In the genomic region with DNA sequence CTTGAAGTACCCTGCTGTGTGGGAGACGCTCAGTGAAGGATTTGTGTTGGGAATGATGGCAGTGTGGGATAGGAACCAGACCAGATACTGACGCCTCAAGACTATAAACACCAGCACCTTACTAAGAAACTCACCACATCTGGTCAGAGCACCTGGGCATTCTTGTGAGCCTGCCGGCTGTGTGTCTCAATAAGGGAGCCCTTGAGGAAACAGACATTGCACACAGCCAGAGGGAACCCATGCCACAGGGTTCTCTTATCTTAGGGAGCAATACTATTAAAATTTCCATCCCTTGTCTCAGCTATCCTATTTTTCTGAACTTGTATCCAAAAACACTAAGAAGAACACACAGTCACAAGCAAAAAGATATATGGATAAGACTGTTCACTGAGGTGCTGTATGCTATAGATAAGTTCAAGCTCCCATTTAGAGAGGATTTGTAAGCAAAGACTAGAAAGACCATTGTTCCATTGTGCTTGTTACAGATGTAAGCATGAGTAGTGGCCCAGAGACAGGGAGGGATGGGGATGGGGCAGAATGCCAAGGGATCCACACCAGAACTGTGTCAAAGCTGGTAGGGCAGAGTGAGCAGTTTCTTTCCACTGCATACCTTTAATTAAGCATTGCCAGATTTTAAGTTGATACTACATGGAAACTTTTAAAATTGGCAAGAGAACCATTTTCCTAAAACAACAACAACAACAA, we compare ENCODE assay signal across 26 mouse cellular contexts.
DNase-seq lines count a peak whose midpoint lies in the region; ATAC-seq and TF ChIP-seq lines count a peak whose summit lies in the region.
"Had no signal": no experiment of that assay in that cellular context is flagged by ENCODE, and none has a peak within 500 bp of the region (broad histone marks: within the 10 kb centered on the region; RNA-seq: fewer than 3 reads in every experiment).

No protein-coding gene starts in this region.

- no peaks in the 10 kb centered on the region for H3K27me3 ChIP-seq in kidney, embryonic 14.5 days (ENCODE audit: control insufficient read depth, insufficient read depth, low read length)
- H3K27me3 ChIP-seq in liver, embryonic 12.5 days (replicated peaks): no peaks in the 10 kb centered on the region
- H3K27me3 ChIP-seq in forebrain, postnatal 0 days (ENCODE audit: insufficient read depth, low read length): no peaks in the 10 kb centered on the region
- H3K27me3 ChIP-seq: CH12.LX; embryonic facial prominence, embryonic 13.5 days; heart, embryonic 13.5 days; hindbrain, embryonic 15.5 days; megakaryocyte, embryonic 14.5 days; neural tube, embryonic 15.5 days had no signal

- peak; percentile 1 for DNase-seq in adrenal gland, postnatal 14 days
- DNase-seq in adrenal gland, adult (ENCODE audit: inconsistent age in 2 of 2, low spot score in 1 of 2): no peak
- peak; percentile 57 for DNase-seq in kidney, postnatal 14 days
- no peak for DNase-seq in liver
- no peak for DNase-seq in forebrain, postnatal 0 days
- DNase-seq: adrenal gland, postnatal 10 days; cerebellum, adult 11-12 months; heart, postnatal 10 days; layer of hippocampus, postnatal 36 days; left cerebral cortex, postnatal 4 days; lung, adult 18-20 months; midbrain, embryonic 14.5 days; retina, postnatal 1 day; right cerebral cortex, postnatal 14 days had no signal

- no peak overlapping the region for H3K9ac ChIP-seq in kidney, embryonic 14.5 days (ENCODE audit: low read depth, low read length)
- H3K9ac ChIP-seq in liver, embryonic 12.5 days: no peak overlapping the region
- no peak overlapping the region for H3K9ac ChIP-seq in forebrain, postnatal 0 days
- H3K9ac ChIP-seq: embryonic facial prominence, embryonic 13.5 days; heart, embryonic 13.5 days; hindbrain, embryonic 15.5 days; neural tube, embryonic 15.5 days had no signal

- 61% methylated on average over 3 of the region's 3 CpGs for WGBS in kidney, embryonic 14.5 days
- 59% methylated on average over 3 of the region's 3 CpGs for WGBS in liver, embryonic 12.5 days (ENCODE audit: insufficient replicate concordance)
- 84% methylated on average over 3 of the region's 3 CpGs for WGBS in forebrain, postnatal 0 days

- no peaks in the 10 kb centered on the region for H3K36me3 ChIP-seq in kidney, embryonic 14.5 days (ENCODE audit: control insufficient read depth, insufficient read depth, low read length)
- no peaks in the 10 kb centered on the region for H3K36me3 ChIP-seq in liver, embryonic 12.5 days
- H3K36me3 ChIP-seq in forebrain, postnatal 0 days (ENCODE audit: insufficient read depth): no peaks in the 10 kb centered on the region
- H3K36me3 ChIP-seq: heart, embryonic 13.5 days; hindbrain, embryonic 15.5 days; neural tube, embryonic 15.5 days had no signal

- no peak overlapping the region for H3K27ac ChIP-seq in kidney, embryonic 14.5 days (ENCODE audit: low read depth, low read length)
- H3K27ac ChIP-seq in liver, embryonic 12.5 days: no peak overlapping the region
- H3K27ac ChIP-seq in forebrain, postnatal 0 days (ENCODE audit: low read depth, low read length): no peak overlapping the region
- H3K27ac ChIP-seq: embryonic facial prominence, embryonic 13.5 days; heart, embryonic 13.5 days; hindbrain, embryonic 10.5 days; hindbrain, embryonic 15.5 days; neural tube, embryonic 15.5 days had no signal

- no peak for TF ChIP-seq CTCF in forebrain, postnatal 0 days (IDR thresholded peaks at IDR 0.05; ENCODE audit: low read depth)

- H3K4me3 ChIP-seq in kidney, embryonic 14.5 days (ENCODE audit: low read length): no peak overlapping the region
- H3K4me3 ChIP-seq in liver, embryonic 12.5 days: no peak overlapping the region
- H3K4me3 ChIP-seq in forebrain, postnatal 0 days (ENCODE audit: low read depth, low read length): no peak overlapping the region
- H3K4me3 ChIP-seq: embryonic facial prominence, embryonic 13.5 days; heart, embryonic 13.5 days; hindbrain, embryonic 10.5 days; hindbrain, embryonic 15.5 days; megakaryocyte, embryonic 14.5 days; neural tube, embryonic 15.5 days had no signal

- ATAC-seq in kidney, embryonic 14.5 days (ENCODE audit: low FRiP score, low TSS enrichment): no peak
- peak; percentile 46; the same call in 1 of the 2 replicates for ATAC-seq in liver, embryonic 12.5 days
- peak; percentile 50 for ATAC-seq in megakaryocyte progenitor cell, adult 5-6 weeks (replicated peaks; ENCODE audit: poor library complexity)
- ATAC-seq in forebrain, postnatal 0 days: no peak
- ATAC-seq: forebrain, embryonic 16.5 days; inflammation-experienced regulatory T-cells, adult 6 months had no signal

- H3K4me1 ChIP-seq in kidney, embryonic 14.5 days (ENCODE audit: control insufficient read depth, insufficient read depth, low read length): 0 out of 2 replicates have a peak, but pooled peaks cover 3% of the 10 kb centered on the region
- peaks cover 43% of the 10 kb centered on the region for H3K4me1 ChIP-seq in liver, embryonic 12.5 days
- H3K4me1 ChIP-seq in forebrain, postnatal 0 days (ENCODE audit: insufficient read depth): no peaks in the 10 kb centered on the region
- H3K4me1 ChIP-seq: hindbrain, embryonic 10.5 days; hindbrain, embryonic 15.5 days had no signal

- H3K4me2 ChIP-seq in kidney, embryonic 14.5 days (replicated peaks; ENCODE audit: low read depth, low read length): no peak overlapping the region
- H3K4me2 ChIP-seq in liver, embryonic 12.5 days: no peak overlapping the region
- H3K4me2 ChIP-seq in forebrain, postnatal 0 days (ENCODE audit: low read depth): no peak overlapping the region
- H3K4me2 ChIP-seq: embryonic facial prominence, embryonic 13.5 days; heart, embryonic 13.5 days; hindbrain, embryonic 15.5 days; neural tube, embryonic 15.5 days had no signal

- H3K9me3 ChIP-seq in kidney, embryonic 14.5 days (ENCODE audit: control insufficient read depth, low read length): no peaks in the 10 kb centered on the region
- H3K9me3 ChIP-seq in liver, embryonic 12.5 days (replicated peaks): no peaks in the 10 kb centered on the region
- H3K9me3 ChIP-seq in forebrain, postnatal 0 days (ENCODE audit: low read length): no peaks in the 10 kb centered on the region
- H3K9me3 ChIP-seq: embryonic facial prominence, embryonic 13.5 days; heart, embryonic 13.5 days; hindbrain, embryonic 10.5 days; hindbrain, embryonic 15.5 days; megakaryocyte, embryonic 14.5 days; neural tube, embryonic 15.5 days had no signal

Comparison
In these comparisons a context has a peak if more than half of its experiments do, and no peak if none do; other contexts are left out.
1. DNase-seq: peak in adrenal gland, postnatal 14 days (single experiment) and kidney, postnatal 14 days (single experiment); none in adrenal gland, adult (0 of 2), liver (single experiment) and forebrain, postnatal 0 days (single experiment).
2. ATAC-seq: peak in liver, embryonic 12.5 days (single experiment) and megakaryocyte progenitor cell, adult 5-6 weeks (single experiment); none in kidney, embryonic 14.5 days (single experiment) and forebrain, postnatal 0 days (single experiment).